Mouse (Mus musculus) thymus, adult 2 months (tissue): ENCODE measurements around the gene Cd248.

Experiments used
- CTCF ChIP-seq: fragments of 200-500 bp; IDR thresholded peaks from 2 replicates; pipeline ENCODE4 v1.5.1; 2012; ENCODE audit warnings: mild to moderate bottlenecking, control low read depth, low read length, moderate library complexity, borderline replicate concordance; ENCODE audit not compliant: control insufficient read depth, poor library complexity, insufficient read depth; ENCODE audit errors: extremely low read depth
- POLR2A ChIP-seq: fragments of 200-500 bp; IDR thresholded peaks from 2 replicates; pipeline ENCODE4 v1.6.1; 2012; ENCODE audit warnings: mild to moderate bottlenecking, low read length, control low read depth, moderate library complexity; ENCODE audit not compliant: control insufficient read depth, poor library complexity, insufficient read depth; ENCODE audit errors: extremely low read depth

- TF ChIP-seq POLR2A (no peak), CTCF (no peak)
Measured at GRCm38 (mm10) chr19:5050047-5050905, 17.6 kb upstream of the Cd248 start, which contains the start of gene Rin1.
